Mouse (Mus musculus) heart, embryonic 12.5 days (tissue): ENCODE measurements around the gene Adam8. TPM values are rescaled to one million over a fixed set of nuclear protein-coding genes. Genes with fewer than 3 reads are reported as not detected.
A peak's percentile ranks its signal among the peaks of the same experiment; 100 is the strongest.

Experiments used
- ATAC-seq: fragments of 200-750 bp; cut with Nextera tagmentation; 2 replicates; pipeline ENCODE4 v1.8.0; 2017; ENCODE audit warnings: moderate TSS enrichment, moderate library complexity; ENCODE audit not compliant: insufficient number of reproducible peaks, low FRiP score
- H3K27ac ChIP-seq: fragments of 300-500 bp; sonication (generic); 2 replicates; pipeline ENCODE4 v1.5.1; 2016; ENCODE audit warnings: mild to moderate bottlenecking, moderate library complexity; ENCODE audit not compliant: poor library complexity, severe bottlenecking
- H3K27me3 ChIP-seq: fragments of 300-500 bp; sonication (generic); replicated peaks from 2 replicates; pipeline ENCODE4 v1.6.1; 2016; ENCODE audit warnings: mild to moderate bottlenecking, moderate library complexity
- H3K36me3 ChIP-seq: fragments of 300-500 bp; sonication (generic); 2 replicates; pipeline ENCODE4 v1.6.1; 2016; ENCODE audit warnings: mild to moderate bottlenecking, moderate library complexity
- H3K4me1 ChIP-seq: fragments of 300-500 bp; sonication (generic); replicated peaks from 2 replicates; pipeline ENCODE4 v1.6.1; 2016; ENCODE audit warnings: mild to moderate bottlenecking
- H3K4me2 ChIP-seq: fragments of 300-500 bp; sonication (generic); 2 replicates; pipeline ENCODE4 v1.6.1; 2016; ENCODE audit warnings: mild to moderate bottlenecking, moderate library complexity
- H3K4me3 ChIP-seq: fragments of 300-500 bp; sonication (generic); 2 replicates; pipeline ENCODE4 v1.5.1; 2016; ENCODE audit warnings: mild to moderate bottlenecking
- H3K9ac ChIP-seq: fragments of 300-500 bp; sonication (generic); 2 replicates; pipeline ENCODE4 v1.6.1; 2016; ENCODE audit warnings: mild to moderate bottlenecking, moderate library complexity
- H3K9me3 ChIP-seq: fragments of 300-500 bp; sonication (generic); replicated peaks from 2 replicates; pipeline ENCODE4 v1.6.1; 2016; ENCODE audit warnings: mild to moderate bottlenecking, moderate library complexity
- WGBS: fragments of 180-500 bp; shearing (Covaris S2); methylation state at CpG from one replicate; pipeline ENCODE4 v1.1.7; 2016; 5-methylcytosine and 5-hydroxymethylcytosine counted together
- polyA plus RNA-seq: library from polyadenylated mRNA; unstranded; fragments of >200 nt; fragmentation: Nextera tagmentation; extraction: Ambion mirVana; gene quantifications from 2 replicates; pipeline ENCODE4 v1.2.1, GENCODE M21; 2016

The Adam8 gene
- polyA plus RNA-seq, 1 experiment from 2014 or later: 0.61 TPM

DNA sequence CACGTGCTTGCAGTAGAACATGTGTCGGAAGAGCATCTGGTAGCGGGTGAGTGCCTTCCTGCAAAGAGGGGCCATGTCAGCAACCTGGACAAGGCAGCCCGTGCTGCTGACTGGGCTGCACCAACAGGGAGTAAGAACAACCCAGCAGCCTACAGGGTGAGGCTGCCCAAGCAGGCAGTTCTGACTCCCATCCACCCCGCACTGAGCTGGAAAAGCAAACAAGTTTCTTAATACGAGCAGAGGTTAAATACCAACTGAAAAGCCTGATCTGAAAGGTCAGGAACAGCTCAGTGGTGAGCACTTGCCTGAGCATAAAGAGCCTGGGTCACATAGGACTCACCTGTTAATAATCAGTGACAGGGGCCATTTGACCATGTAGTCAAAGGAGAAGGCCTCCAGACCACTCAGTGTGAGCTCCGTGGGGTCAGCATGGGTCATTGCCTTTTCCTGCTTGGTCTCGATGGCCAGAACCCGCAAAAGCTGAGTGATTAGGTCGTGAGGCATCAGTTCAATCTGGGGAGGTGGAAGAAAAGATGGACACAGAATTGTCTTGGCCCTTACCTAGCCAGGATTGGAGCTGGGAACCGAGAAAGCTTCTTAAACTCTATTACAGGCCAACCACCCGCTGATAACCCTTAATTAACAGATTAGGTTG, 8.9 kb upstream of the Adam8 start:
- Histone ChIP-seq H3K9ac (no peak overlapping the region), H3K4me1 (no peaks in the 10 kb centered on the region), H3K4me3 (no peak overlapping the region), H3K4me2 (no peak overlapping the region), H3K9me3 (no peaks in the 10 kb centered on the region), H3K27ac (no peak overlapping the region), H3K36me3 (peaks cover 89% of the 10 kb centered on the region), H3K27me3 (no peaks in the 10 kb centered on the region)
- 84% methylated on average over 12 of the region's 12 CpGs for WGBS
- ATAC-seq: no peak

DNA sequence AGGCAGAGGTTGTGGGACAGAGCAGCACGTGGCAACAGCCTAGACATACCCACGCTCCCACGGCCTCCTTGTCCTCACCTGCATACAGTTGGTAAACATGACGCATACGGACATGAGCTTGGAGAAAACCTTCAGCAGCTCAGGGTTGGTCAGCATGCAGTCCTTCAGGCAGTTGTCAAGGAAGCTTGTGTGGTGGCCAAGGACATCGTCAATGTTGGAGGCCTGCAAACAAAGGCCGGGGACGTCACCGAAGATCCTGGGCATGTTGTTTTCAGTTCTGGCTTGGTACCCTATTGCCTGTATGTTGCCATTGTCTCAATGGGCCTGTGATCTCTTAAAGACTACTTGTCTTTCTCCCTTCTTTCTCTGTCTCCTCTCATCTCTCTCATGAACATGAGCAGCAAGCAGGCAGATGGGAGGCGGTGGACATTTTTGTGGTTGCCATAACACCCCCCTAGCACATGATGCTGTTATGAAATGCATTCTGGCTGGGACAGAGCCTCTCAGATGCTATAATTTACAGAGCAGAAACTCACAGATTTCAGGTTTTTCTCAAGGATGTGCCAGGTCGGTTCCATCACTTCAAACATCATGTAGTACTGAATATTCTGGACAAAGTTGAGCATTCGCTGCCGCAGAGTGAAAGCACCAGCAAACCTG, 6.5 kb upstream of the Adam8 start:
- no peak for ATAC-seq
- Histone ChIP-seq H3K4me2 (no peak overlapping the region), H3K4me3 (no peak overlapping the region), H3K27ac (no peak overlapping the region), H3K9me3 (no peaks in the 10 kb centered on the region), H3K27me3 (0 out of 2 replicates have a peak, but pooled peaks cover 5% of the 10 kb centered on the region), H3K36me3 (peaks cover 84% of the 10 kb centered on the region), H3K4me1 (no peaks in the 10 kb centered on the region), H3K9ac (no peak overlapping the region)
- WGBS: 95% methylated on average over 13 of the region's 13 CpGs

DNA sequence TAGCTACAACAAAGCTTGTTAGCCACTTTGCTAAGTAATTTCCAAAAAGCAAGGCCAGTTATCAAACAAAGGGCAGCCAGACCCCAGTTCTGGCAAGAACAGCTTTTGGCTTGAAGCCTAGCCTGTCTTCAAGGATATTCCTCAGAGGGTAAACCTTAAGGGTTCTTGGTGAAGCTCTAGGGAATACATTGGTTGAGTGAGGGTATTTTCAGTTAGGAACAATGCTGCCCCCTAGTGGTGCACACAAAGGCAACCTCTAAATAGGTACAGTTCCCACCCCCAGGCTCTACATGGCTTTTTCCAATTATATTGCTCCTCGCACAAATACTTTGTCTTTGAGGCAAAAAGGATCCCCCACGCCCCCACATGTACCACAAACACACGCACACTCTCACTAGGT, 2.3 kb upstream of the Adam8 start:
- 39% methylated on average over 3 of the region's 3 CpGs for whole genome bisulfite sequencing
- H3K9ac ChIP-seq: no peak overlapping the region
- no peak overlapping the region for H3K27ac ChIP-seq
- no peaks in the 10 kb centered on the region for H3K9me3 ChIP-seq
- peaks cover 30% of the 10 kb centered on the region for H3K27me3 ChIP-seq
- H3K4me3 ChIP-seq: no peak overlapping the region
- peaks cover 50% of the 10 kb centered on the region for H3K36me3 ChIP-seq
- no peaks in the 10 kb centered on the region for H3K4me1 ChIP-seq
- no peak overlapping the region for H3K4me2 ChIP-seq
- no peak for ATAC-seq

DNA sequence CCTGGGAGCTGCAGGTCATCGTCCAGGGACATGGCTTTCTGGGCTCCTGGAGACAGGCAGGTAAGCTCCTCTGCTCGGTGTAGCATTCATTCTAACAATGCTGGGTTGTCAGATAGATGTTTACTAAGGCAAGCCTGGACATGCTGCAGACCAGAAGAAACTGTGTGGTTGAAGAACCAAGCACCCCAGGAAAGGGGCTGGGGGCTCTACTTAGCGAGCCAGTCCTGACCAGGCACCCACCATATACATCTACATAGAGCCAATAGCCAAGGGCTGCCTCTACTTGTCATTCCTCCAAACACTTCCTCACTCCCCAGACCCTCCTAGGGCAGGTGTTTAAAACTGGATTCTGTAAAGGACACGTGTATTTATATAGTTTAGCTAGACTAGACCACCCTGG, 1.8 kb upstream of the Adam8 start:
- H3K9me3 ChIP-seq: no peaks in the 10 kb centered on the region
- WGBS: 73% methylated on average over 4 of the region's 4 CpGs
- H3K36me3 ChIP-seq: peaks cover 45% of the 10 kb centered on the region
- H3K4me2 ChIP-seq: no peak overlapping the region
- H3K27me3 ChIP-seq: peaks cover 33% of the 10 kb centered on the region
- no peak overlapping the region for H3K4me3 ChIP-seq
- no peak overlapping the region for H3K9ac ChIP-seq
- H3K4me1 ChIP-seq: no peaks in the 10 kb centered on the region
- ATAC-seq: no peak
- no peak overlapping the region for H3K27ac ChIP-seq

DNA sequence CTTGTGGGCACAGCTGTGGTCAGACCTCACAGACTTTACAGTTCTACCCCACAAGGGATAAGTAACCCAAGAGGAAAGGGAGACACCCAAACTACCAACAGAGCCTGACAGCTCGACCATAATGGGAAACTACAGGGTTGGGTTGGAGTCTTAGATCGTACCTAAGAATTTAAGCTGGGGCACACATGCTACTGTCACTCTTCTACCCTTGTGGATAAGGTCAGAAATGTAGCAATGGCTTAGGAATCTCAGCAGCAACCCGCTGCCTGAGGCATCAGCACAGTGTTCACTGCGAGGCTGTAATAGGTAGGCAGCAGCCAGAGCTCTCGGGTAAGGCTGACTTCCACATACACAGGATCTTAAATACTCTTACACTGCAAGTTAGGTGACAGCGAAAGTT, 1.2 kb upstream of the Adam8 start:
- ATAC-seq: no peak
- H3K9ac ChIP-seq: no peak overlapping the region

DNA sequence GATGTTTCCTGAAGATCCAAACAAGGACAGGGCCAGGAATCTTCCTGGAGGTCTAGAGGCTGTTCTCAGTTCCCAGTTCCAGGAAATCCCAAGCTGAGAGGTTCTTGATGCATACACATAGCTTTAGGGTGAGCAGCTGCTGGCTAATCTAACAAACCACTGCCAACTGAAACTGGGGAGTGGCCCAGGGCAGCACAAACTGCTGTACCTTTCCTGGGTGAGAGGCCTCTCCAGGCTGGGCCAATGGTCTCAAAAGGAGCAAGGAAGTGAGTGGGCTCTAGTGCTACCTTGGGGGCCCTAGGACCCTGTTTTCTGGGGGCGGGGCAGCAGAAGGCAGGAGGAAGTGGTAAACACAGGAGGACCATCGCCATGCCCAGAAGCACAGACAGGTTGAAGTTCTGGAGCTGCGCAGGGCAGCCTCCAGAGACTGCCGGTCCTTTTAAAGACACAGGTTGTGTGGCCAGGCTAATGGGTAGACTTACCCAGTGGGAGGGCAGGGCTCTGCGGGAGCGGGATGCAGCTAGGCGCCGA, 1.4 kb downstream of the Adam8 start:
- H3K9me3 ChIP-seq: no peaks in the 10 kb centered on the region
- no peak for ATAC-seq
- no peak overlapping the region for H3K27ac ChIP-seq
- no peak overlapping the region for H3K4me2 ChIP-seq
- H3K36me3 ChIP-seq: peaks cover 15% of the 10 kb centered on the region
- H3K27me3 ChIP-seq: peaks cover 66% of the 10 kb centered on the region
- no peak overlapping the region for H3K9ac ChIP-seq
- H3K4me1 ChIP-seq: no peaks in the 10 kb centered on the region
- 73% methylated on average over 8 of the region's 8 CpGs for WGBS
- no peak overlapping the region for H3K4me3 ChIP-seq

More for the DNA sequence above, 1.2 kb upstream of the Adam8 start:
- Histone ChIP-seq H3K27me3 (peaks cover 40% of the 10 kb centered on the region), H3K9me3 (no peaks in the 10 kb centered on the region), H3K4me2 (no peak overlapping the region), H3K4me1 (no peaks in the 10 kb centered on the region), H3K4me3 (no peak overlapping the region), H3K27ac (no peak overlapping the region), H3K36me3 (peaks cover 39% of the 10 kb centered on the region)
- WGBS: 86% methylated on average over 6 of the region's 6 CpGs

DNA sequence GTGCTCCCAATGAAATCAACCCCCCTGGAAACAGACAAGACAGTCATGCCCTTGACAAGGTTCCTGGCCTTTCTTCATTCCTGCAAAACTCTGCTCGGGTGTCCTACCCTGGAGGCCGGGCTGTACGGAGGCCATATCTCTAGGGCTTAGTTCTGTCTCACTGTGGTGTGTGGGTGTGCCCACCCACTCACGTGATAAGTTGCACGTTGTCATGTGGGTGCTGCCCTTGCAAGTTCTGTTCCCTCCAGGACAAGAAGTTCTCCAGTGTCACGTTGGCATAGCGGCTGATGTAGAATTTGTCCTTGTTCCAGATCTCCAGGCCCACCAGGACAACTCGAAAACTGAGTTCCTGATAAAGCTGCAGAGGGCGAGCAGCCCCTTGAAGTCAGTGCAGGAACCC, 4.1 kb downstream of the Adam8 start:
- Histone ChIP-seq H3K27me3 (peaks cover 87% of the 10 kb centered on the region), H3K9ac (no peak overlapping the region), H3K4me3 (no peak overlapping the region), H3K27ac (no peak overlapping the region), H3K36me3 (0 out of 2 replicates have a peak, but pooled peaks cover 2% of the 10 kb centered on the region), H3K9me3 (no peaks in the 10 kb centered on the region), H3K4me1 (no peaks in the 10 kb centered on the region), H3K4me2 (no peak overlapping the region)
- ATAC-seq: no peak
- WGBS: 75% methylated on average over 9 of the region's 9 CpGs

DNA sequence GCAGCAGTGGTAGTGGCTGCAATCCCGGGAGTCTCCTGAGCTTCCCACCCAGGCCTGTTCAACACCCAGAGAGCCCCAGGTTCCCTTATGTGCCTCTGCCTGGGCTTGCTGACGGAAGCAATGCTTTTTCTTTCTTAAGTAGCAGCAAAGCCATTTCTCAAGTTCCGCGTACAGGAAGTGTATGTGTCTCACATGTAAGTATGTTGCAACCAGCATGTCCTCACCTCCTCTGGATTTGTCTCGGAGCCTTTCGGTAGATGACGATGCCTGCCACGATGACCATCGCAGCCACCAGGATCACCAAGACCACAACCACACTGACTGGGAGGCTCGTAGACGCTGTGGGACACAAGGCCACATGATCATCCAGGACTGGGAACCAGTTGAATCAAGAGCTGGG, 7.9 kb downstream of the Adam8 start:
- Histone ChIP-seq H3K36me3 (0 out of 2 replicates have a peak, but pooled peaks cover 2% of the 10 kb centered on the region), H3K9ac (no peak overlapping the region), H3K4me3 (no peak overlapping the region), H3K9me3 (no peaks in the 10 kb centered on the region), H3K4me2 (no peak overlapping the region), H3K4me1 (0 out of 2 replicates have a peak, but pooled peaks cover 3% of the 10 kb centered on the region), H3K27ac (no peak overlapping the region), H3K27me3 (peaks cover 82% of the 10 kb centered on the region)
- 82% methylated on average over 11 of the region's 11 CpGs for WGBS
- ATAC-seq: no peak

DNA sequence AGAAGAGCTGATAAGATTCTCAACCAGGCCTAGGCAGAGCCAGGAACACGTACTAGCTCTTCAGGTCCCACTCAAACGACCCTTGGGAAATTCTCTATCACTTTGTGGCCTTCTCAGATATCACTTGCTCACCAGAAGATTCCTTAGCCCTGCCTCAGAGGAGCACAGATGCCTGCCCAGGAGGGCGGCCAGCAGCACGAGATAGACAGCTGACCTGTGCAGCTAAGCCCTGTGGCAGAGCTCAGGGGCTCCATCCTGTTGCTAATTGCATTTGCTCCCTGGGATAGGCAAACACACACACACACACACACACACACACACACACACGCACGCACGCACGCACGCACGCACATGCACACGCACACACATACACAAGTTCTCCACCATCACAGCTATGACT, 10.3 kb downstream of the Adam8 start:
- no peak overlapping the region for H3K4me2 ChIP-seq
- H3K27me3 ChIP-seq: peaks cover 76% of the 10 kb centered on the region
- no peak overlapping the region for H3K27ac ChIP-seq
- 0 out of 2 replicates have a peak, but pooled peaks cover 2% of the 10 kb centered on the region for H3K36me3 ChIP-seq
- peaks cover 8% of the 10 kb centered on the region; the same call in 1 of the 2 replicates for H3K4me1 ChIP-seq
- no peak overlapping the region for H3K4me3 ChIP-seq
- WGBS: 69% methylated on average over 11 of the region's 11 CpGs
- H3K9me3 ChIP-seq: no peaks in the 10 kb centered on the region
- no peak for ATAC-seq
- H3K9ac ChIP-seq: no peak overlapping the region

DNA sequence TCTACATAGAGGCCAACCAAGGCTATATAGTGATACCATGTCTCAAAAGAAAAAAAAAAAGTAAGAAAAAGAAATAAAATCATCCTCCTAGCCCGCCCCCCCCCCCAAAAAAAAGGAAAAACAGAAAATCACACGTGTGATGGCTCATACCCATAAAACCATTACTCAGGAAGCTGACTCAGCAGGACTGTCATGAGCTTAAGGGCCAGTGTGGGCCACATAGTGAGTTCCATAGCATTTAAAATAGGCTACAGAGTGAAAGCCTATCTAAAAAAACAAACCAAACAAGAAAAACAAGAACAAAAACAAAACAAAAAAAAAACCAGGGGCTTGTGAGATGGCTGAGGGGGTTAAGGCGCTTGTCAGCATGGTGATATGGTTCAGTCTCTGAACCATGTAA, 11.6 kb downstream of the Adam8 start:
- ATAC-seq: no peak
- 46% methylated on average over 3 of the region's 3 CpGs for whole genome bisulfite sequencing
- H3K27ac ChIP-seq: no peak overlapping the region
- H3K4me1 ChIP-seq: peaks cover 8% of the 10 kb centered on the region; the same call in 1 of the 2 replicates
- peaks cover 76% of the 10 kb centered on the region for H3K27me3 ChIP-seq
- H3K9me3 ChIP-seq: no peaks in the 10 kb centered on the region
- H3K4me3 ChIP-seq: no peak overlapping the region
- no peaks in the 10 kb centered on the region for H3K36me3 ChIP-seq
- no peak overlapping the region for H3K4me2 ChIP-seq
- no peak overlapping the region for H3K9ac ChIP-seq

DNA sequence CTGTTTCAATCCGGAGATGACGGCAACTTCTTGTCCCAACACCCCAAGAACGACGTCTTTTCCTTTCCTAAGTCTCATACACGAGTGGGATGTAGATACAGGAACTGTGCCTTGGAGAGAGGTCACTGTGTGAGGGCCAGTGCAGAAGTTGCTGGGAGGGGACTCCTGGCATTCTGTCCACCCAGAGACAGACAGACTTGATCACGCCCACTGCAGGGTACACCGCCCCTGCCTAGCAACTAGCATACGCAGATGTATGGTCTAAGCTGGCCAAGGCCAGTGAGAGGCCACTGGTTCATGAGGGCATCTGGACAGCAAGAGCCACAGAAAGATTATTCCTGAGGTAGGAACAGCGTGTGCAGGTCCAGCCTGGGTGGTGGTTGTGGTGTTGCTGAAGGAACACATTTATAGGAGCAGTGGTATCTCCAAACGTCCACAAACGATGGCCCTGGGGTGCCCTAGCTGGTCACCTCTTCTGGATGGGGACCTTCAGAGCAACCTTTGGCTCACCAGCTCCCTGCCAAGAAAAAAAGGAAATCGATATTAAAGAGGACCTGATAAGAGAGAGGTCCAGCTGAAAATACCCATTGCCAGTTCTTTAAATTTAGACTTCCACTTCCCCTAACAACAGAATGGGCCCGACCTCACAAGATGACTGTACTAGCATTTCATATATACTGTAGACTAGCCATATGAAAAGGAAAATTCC, 13.2 kb downstream of the Adam8 start:
- Histone ChIP-seq H3K4me1 (peaks cover 8% of the 10 kb centered on the region; the same call in 1 of the 2 replicates), H3K36me3 (no peaks in the 10 kb centered on the region), H3K27ac (no peak overlapping the region), H3K4me3 (peak overlapping the region; percentile 57), H3K9me3 (peaks cover 6% of the 10 kb centered on the region; the same call in 1 of the 2 replicates), H3K9ac (no peak overlapping the region), H3K27me3 (peaks cover 69% of the 10 kb centered on the region), H3K4me2 (peak overlapping the region; percentile 89)
- ATAC-seq: peak; percentile 30
- 41% methylated on average over 13 of the region's 13 CpGs for WGBS
